Mouse (Mus musculus): ENCODE measurements at regions not wholly inside any gene's neighbourhood (a gene's known extent, or its start where the extent isn't known, plus 50 kb on each side); places are given as distances from the start of the nearest gene placed in this dataset.
"Not testable (repeated sequence)": the region's sequence is repeated elsewhere in the genome, so short reads cannot be mapped to it uniquely, and the experiment has no call there.

DNA sequence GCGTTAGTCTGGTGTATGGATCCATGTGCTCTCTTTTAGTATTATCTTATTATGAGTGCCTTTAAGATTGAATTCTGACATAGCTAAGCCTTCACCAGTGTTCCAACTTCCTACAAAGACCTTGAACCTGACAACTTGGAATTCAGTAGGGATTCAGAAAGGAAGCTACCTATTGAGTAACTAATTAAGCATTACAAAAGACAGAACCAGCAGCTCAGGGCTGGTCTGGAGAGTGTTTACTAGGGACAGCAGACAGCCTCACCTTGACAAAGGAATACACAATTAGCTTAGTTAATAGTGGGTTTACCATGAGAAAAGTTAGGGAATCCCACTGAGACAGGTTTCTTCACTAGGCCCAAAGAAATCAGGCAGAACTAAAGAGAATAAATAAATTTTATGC, 202.6 kb upstream of the Cntn5 start:
- not testable (repeated sequence) for H3K4me1 ChIP-seq (ENCODE audit: control insufficient read depth, insufficient read depth, low read length); H3K9ac ChIP-seq (ENCODE audit: low read length); H3K4me3 ChIP-seq (ENCODE audit: low read depth, low read length); H3K4me2 ChIP-seq; H3K9me3 ChIP-seq (ENCODE audit: control insufficient read depth, low read length); H3K27ac ChIP-seq (ENCODE audit: low read depth, low read length); DNase-seq (ENCODE audit: low spot score, missing footprints); H3K27me3 ChIP-seq (ENCODE audit: control insufficient read depth, insufficient read depth, low read length); ATAC-seq (ENCODE audit: low FRiP score); H3K36me3 ChIP-seq (ENCODE audit: control insufficient read depth, insufficient read depth, low read length)
- WGBS = 92% methylated on average over 1 of the region's 1 CpGs

DNA sequence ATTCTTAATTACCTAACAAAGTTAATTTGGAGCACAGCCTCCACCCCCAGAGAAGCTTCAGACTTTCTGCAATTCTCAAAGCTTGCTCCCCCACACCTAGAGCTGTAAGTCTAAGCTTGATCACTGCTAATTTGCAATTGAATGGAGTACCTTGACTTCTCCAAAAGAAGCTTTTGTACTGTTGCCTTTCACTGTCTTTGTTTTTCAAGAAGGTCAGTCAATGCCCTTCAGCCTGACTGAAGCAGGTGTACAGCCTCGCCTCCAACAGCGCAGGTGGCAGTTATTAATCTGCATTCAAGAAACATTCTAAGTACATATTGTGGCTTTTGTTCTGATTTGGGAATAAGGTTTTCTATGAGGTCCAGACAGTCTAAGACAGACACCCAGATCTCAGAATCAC, 201.7 kb upstream of the Cntn5 start:
- DNase-seq (ENCODE audit: low spot score, missing footprints) (no peak), ATAC-seq (ENCODE audit: low FRiP score) (no peak)
- Histone ChIP-seq H3K4me2 (no peak overlapping the region), H3K9ac (ENCODE audit: low read length) (no peak overlapping the region), H3K27me3 (ENCODE audit: control insufficient read depth, insufficient read depth, low read length) (no peaks in the 10 kb centered on the region), H3K9me3 (ENCODE audit: control insufficient read depth, low read length) (no peaks in the 10 kb centered on the region), H3K36me3 (ENCODE audit: control insufficient read depth, insufficient read depth, low read length) (no peaks in the 10 kb centered on the region), H3K27ac (ENCODE audit: low read depth, low read length) (no peak overlapping the region), H3K4me1 (ENCODE audit: control insufficient read depth, insufficient read depth, low read length) (no peaks in the 10 kb centered on the region), H3K4me3 (ENCODE audit: low read depth, low read length) (no peak overlapping the region)
- WGBS = 92% methylated on average over 2 of the region's 2 CpGs

DNA sequence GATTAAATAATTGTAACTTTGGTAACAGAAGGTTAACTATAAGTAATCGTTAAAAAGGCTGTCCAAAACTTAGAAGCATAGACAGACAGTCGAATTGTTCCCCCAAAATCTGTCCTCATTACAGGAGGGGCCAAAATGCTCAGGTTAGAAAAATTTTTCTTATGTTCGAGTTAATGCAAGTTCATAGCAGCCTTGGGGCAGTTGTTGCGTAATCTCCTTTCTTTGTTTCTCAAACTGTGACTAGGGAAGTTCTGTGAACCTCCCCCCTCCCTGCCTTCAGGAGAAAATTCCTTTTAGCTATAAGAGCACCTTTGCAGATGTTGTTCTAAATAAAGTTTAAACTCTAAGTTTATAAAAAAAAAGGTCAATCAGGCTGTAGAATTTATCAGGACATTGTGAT, 198.9 kb upstream of the Cntn5 start:
- WGBS = 85% methylated on average over 4 of the region's 4 CpGs
- no peak overlapping the region for H3K27ac ChIP-seq (ENCODE audit: low read depth, low read length)
- ATAC-seq (ENCODE audit: low FRiP score) = no peak
- H3K9ac ChIP-seq (ENCODE audit: low read length) = no peak overlapping the region
- no peaks in the 10 kb centered on the region for H3K4me1 ChIP-seq (ENCODE audit: control insufficient read depth, insufficient read depth, low read length)
- no peak for DNase-seq (ENCODE audit: low spot score, missing footprints)
- no peaks in the 10 kb centered on the region for H3K27me3 ChIP-seq (ENCODE audit: control insufficient read depth, insufficient read depth, low read length)
- H3K4me3 ChIP-seq (ENCODE audit: low read depth, low read length) = no peak overlapping the region
- no peaks in the 10 kb centered on the region for H3K9me3 ChIP-seq (ENCODE audit: control insufficient read depth, low read length)
- H3K4me2 ChIP-seq = no peak overlapping the region
- H3K36me3 ChIP-seq (ENCODE audit: control insufficient read depth, insufficient read depth, low read length) = no peaks in the 10 kb centered on the region

DNA sequence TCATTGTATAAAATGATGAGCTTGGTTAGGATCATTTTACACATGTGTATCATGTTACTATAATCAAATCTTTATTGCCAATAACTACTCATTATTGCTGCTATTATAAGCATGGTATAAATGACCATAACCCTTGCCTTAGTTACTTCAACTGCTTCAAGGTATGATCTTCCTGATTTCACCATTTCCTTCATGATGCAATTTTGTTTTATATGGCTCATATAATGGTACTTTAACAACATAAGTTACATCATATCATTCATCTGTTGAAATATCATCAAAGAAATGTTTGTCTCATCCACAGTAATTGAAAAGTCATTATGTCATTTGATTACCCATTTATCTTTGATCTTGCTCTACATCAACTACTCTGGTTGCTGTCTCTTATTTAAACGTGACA, 188.3 kb upstream of the Cntn5 start:
- H3K9me3 ChIP-seq (ENCODE audit: control insufficient read depth, low read length) = no peaks in the 10 kb centered on the region
- H3K4me2 ChIP-seq = no peak overlapping the region
- H3K9ac ChIP-seq (ENCODE audit: low read length) = no peak overlapping the region
- H3K27me3 ChIP-seq (ENCODE audit: control insufficient read depth, insufficient read depth, low read length) = no peaks in the 10 kb centered on the region
- ATAC-seq (ENCODE audit: low FRiP score) = no peak
- DNase-seq (ENCODE audit: low spot score, missing footprints) = no peak
- no peaks in the 10 kb centered on the region for H3K36me3 ChIP-seq (ENCODE audit: control insufficient read depth, insufficient read depth, low read length)
- H3K27ac ChIP-seq (ENCODE audit: low read depth, low read length) = no peak overlapping the region
- H3K4me3 ChIP-seq (ENCODE audit: low read depth, low read length) = no peak overlapping the region
- 94% methylated on average over 1 of the region's 1 CpGs for WGBS
- no peaks in the 10 kb centered on the region for H3K4me1 ChIP-seq (ENCODE audit: control insufficient read depth, insufficient read depth, low read length)

DNA sequence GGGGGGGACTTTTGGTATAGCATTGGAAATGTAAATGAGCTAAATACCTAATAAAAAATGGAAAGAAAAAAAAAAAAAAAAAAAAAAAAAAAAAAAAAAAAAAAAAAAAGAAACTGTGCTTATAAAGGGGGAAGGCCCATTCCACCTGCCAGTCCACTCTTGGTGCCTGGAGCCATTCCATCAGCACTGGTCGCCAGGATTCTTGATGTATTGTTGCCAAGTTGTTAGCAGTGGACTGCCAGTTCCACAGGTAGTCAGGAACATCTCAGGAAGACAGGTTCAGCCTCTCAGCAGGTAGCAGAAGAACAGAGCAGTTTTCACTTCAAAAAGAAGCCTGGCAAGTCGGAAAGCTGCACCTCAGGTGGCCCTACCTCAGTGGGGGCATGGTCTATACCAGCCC, 162.6 kb upstream of the Cntn5 start:
- not testable (repeated sequence) for H3K27ac ChIP-seq (ENCODE audit: low read depth, low read length); H3K27me3 ChIP-seq (ENCODE audit: control insufficient read depth, insufficient read depth, low read length); H3K36me3 ChIP-seq (ENCODE audit: control insufficient read depth, insufficient read depth, low read length); H3K4me3 ChIP-seq (ENCODE audit: low read depth, low read length); H3K4me2 ChIP-seq; ATAC-seq (ENCODE audit: low FRiP score); H3K9ac ChIP-seq (ENCODE audit: low read length); H3K4me1 ChIP-seq (ENCODE audit: control insufficient read depth, insufficient read depth, low read length); H3K9me3 ChIP-seq (ENCODE audit: control insufficient read depth, low read length); DNase-seq (ENCODE audit: low spot score, missing footprints)
- 44% methylated on average over 2 of the region's 2 CpGs for WGBS

DNA sequence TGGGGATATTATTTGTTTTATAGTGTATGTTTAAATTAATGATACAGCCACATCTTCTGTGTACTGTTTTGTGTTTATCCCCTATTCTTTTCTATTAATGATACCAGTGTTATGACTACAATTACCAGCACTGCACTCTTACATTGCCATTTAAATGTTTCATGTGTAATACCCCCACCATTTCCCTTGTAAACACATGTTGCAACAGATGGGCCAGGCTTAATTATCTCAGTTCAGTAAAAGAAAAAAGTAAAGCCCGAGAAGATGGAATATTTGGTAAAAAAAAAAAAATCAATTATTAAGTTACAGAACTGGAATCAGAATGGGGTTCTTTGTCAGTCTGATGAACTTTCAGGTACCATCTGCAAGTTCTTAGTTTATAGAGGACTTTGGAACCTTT, 158.3 kb upstream of the Cntn5 start:
- ATAC-seq (ENCODE audit: low FRiP score) (no peak), DNase-seq (ENCODE audit: low spot score, missing footprints) (no peak)
- 85% methylated on average over 1 of the region's 1 CpGs for WGBS

More for the DNA sequence above, 158.3 kb upstream of the Cntn5 start:
- no peaks in the 10 kb centered on the region for H3K27me3 ChIP-seq (ENCODE audit: control insufficient read depth, insufficient read depth, low read length)
- H3K4me2 ChIP-seq = no peak overlapping the region
- no peaks in the 10 kb centered on the region for H3K9me3 ChIP-seq (ENCODE audit: control insufficient read depth, low read length)
- no peak overlapping the region for H3K27ac ChIP-seq (ENCODE audit: low read depth, low read length)
- no peak overlapping the region for H3K4me3 ChIP-seq (ENCODE audit: low read depth, low read length)
- no peak overlapping the region for H3K9ac ChIP-seq (ENCODE audit: low read length)
- no peaks in the 10 kb centered on the region for H3K4me1 ChIP-seq (ENCODE audit: control insufficient read depth, insufficient read depth, low read length)
- no peaks in the 10 kb centered on the region for H3K36me3 ChIP-seq (ENCODE audit: control insufficient read depth, insufficient read depth, low read length)

Data from midbrain, embryonic 11.5 days (tissue).